Mouse (Mus musculus) heart, adult 2 months (tissue): ENCODE measurements around the gene Pcsk5. TPM values are rescaled to one million over a fixed set of nuclear protein-coding genes. Genes with fewer than 3 reads are reported as not detected.

ENCODE experiments used
- DNase-seq, 2 experiments: peaks; one replicate each; pipeline ENCODE4 v3.0.0; 2021
- H3K27ac ChIP-seq: fragments of 200-600 bp; 2 replicates; pipeline ENCODE4 v1.8.1; 2022
- H3K27me3 ChIP-seq: fragments of 200-500 bp; 2 replicates; pipeline ENCODE4 v1.6.1; 2012; ENCODE audit warnings: mild to moderate bottlenecking, low read length, inconsistent platforms, mixed read lengths; ENCODE audit not compliant: control insufficient read depth, insufficient read depth
- H3K36me3 ChIP-seq: fragments of 200-500 bp; 2 replicates; pipeline ENCODE4 v1.6.1; 2012; ENCODE audit warnings: low read length, inconsistent platforms; ENCODE audit not compliant: control insufficient read depth, insufficient read depth
- H3K4me1 ChIP-seq: fragments of 200-500 bp; 2 replicates; pipeline ENCODE4 v1.6.1; 2011; ENCODE audit warnings: low read length; ENCODE audit not compliant: control insufficient read depth, insufficient read depth
- H3K4me3 ChIP-seq: fragments of 200-600 bp; 2 replicates; pipeline ENCODE4 v1.8.1; 2022
- H3K79me2 ChIP-seq: fragments of 200-500 bp; replicated peaks from 2 replicates; pipeline ENCODE4 v1.6.1; 2012; ENCODE audit warnings: mild to moderate bottlenecking, inconsistent platforms, low read length, moderate library complexity, mixed read lengths; ENCODE audit not compliant: control insufficient read depth, insufficient read depth
- H3K9ac ChIP-seq: fragments of 200-500 bp; 2 replicates; pipeline ENCODE4 v1.6.1; 2012; ENCODE audit warnings: low read depth, mild to moderate bottlenecking, control low read depth, inconsistent platforms, low read length, mixed read lengths
- CTCF ChIP-seq: fragments of 200-600 bp; IDR thresholded peaks from 2 replicates; pipeline ENCODE4 v1.8.1; 2022; ENCODE audit warnings: antibody characterized with exemption, mild to moderate bottlenecking, moderate library complexity
- EP300 ChIP-seq: fragments of 200-500 bp; IDR thresholded peaks from 2 replicates; pipeline ENCODE4 v1.6.1; 2011; ENCODE audit warnings: low read depth, low read length, control low read depth; ENCODE audit not compliant: insufficient read depth
- POLR2A ChIP-seq: fragments of 200-500 bp; IDR thresholded peaks from 2 replicates; pipeline ENCODE4 v1.6.1; 2011; ENCODE audit warnings: mild to moderate bottlenecking, low read depth, low read length, control low read depth; ENCODE audit not compliant: insufficient read depth
- WGBS: fragments of 180-500 bp; shearing (Covaris S2); methylation state at CpG from one replicate; pipeline ENCODE4 v1.1.7; 2018; 5-methylcytosine and 5-hydroxymethylcytosine counted together
- intact Hi-C: fragments of 180-260 bp; cut with DNase I; formaldehyde crosslinking; loops from one replicate; pipeline ENCODE4 v1.15.1; 2025
- polyA plus RNA-seq: library from polyadenylated mRNA; depleted of rRNA; stranded (reverse); fragments of >200 nt; gene quantifications from 2 replicates; pipeline ENCODE4 v1.2.3, GENCODE M21; 2012
- total RNA-seq, 2 experiments: library from RNA; stranded (reverse); gene quantifications; 2 replicates each; pipeline ENCODE4 v1.2.3; 2021

The Pcsk5 gene
- total and polyA plus RNA-seq, 3 experiments = 1.5 to 2.8 (median 1.9) TPM

DNA sequence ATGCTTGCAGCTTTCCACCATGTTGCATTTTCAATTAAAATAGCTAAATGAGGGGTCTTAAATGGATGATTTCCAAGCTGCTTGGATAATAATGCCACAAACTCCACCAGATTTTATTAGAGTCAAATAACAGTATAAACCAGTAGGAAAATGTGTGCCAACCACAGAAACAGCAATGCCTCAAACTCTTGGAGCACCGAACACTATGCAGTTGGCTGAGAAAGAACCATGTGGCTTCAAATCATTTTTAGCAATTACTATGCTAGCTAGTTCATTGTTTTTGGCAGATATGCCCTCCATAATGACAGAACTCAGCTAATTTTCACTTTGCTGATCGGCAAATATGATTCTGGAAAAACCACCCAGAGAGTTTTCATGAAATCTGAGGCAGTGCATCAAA lies 92.1 kb downstream of the Pcsk5 start:
- Histone ChIP-seq H3K4me1 (no peaks in the 10 kb centered on the region), H3K27me3 (no peaks in the 10 kb centered on the region), H3K36me3 (no peaks in the 10 kb centered on the region), H3K27ac (no peak overlapping the region), H3K79me2 (no peaks in the 10 kb centered on the region), H3K4me3 (no peak overlapping the region), H3K9ac (no peak overlapping the region)
- intact Hi-C loops = no loop called here
- no peak for DNase-seq
- TF ChIP-seq POLR2A = no peak
- TF ChIP-seq CTCF = no peak
- TF ChIP-seq EP300 = no peak
- WGBS = 88% methylated on average over 2 of the region's 2 CpGs

DNA sequence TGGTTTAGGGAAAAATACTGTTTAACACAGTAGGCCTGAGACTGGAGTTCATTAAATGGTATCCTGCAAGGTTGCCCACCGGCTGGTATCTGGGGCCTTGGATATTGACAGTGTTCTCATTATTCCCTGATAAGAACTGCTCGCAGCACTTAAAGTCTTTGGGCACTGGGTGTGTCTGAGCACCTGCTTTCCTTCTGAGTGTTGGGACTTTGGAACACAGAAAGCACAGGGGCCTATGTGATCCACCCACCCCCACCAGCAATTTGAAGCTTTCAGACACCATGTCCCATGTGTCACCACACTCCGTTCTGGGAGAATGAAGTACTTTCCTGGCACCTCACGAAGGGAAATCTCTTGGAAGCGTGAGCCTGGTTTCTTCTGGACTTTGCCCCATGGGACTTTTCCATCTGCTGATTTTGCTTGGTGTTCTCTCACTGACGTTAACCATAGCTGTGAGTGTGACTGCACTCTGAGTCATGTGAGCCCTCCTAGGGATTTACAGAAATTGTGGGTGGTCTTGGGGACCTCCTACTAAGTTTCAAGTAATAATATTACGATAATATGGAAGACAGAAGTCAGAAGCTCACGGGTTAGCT lies 92.9 kb downstream of the Pcsk5 start:
- Histone ChIP-seq H3K27ac (no peak overlapping the region), H3K4me1 (no peaks in the 10 kb centered on the region), H3K4me3 (no peak overlapping the region), H3K9ac (no peak overlapping the region), H3K36me3 (no peaks in the 10 kb centered on the region), H3K27me3 (no peaks in the 10 kb centered on the region), H3K79me2 (no peaks in the 10 kb centered on the region)
- TF ChIP-seq EP300 = no peak
- TF ChIP-seq CTCF = no peak
- no peak for TF ChIP-seq POLR2A
- WGBS = 62% methylated on average over 8 of the region's 8 CpGs
- peak in 1 of 2 experiments; percentile 4 for DNase-seq
- intact Hi-C loops = no loop called here

DNA sequence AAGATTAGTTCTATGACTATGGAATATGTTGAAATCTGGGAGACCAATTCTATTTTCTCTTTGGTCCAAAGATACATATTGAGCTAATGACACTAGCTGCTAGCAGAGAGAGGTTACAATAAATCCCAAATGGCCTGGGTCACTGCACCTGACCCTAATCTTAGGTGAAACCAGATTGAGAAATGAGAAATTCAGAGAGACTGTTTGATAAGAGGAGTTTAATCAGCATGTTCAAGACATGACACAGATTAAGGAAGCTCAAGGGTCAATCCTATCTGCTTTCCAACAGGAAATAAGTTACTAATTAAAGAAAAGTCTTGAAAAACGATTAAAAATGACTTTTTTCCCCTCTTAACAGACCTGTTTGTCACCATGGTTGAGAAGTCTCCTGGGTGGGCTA lies 96.0 kb downstream of the Pcsk5 start:
- Histone ChIP-seq H3K4me1 (no peaks in the 10 kb centered on the region), H3K27me3 (no peaks in the 10 kb centered on the region), H3K27ac (no peak overlapping the region), H3K4me3 (no peak overlapping the region), H3K9ac (no peak overlapping the region), H3K79me2 (no peaks in the 10 kb centered on the region), H3K36me3 (no peaks in the 10 kb centered on the region)
- intact Hi-C loops = no loop called here
- TF ChIP-seq EP300 = no peak
- TF ChIP-seq CTCF = no peak
- no peak for TF ChIP-seq POLR2A
- no peak for DNase-seq
- 13% methylated on average over 1 of the region's 1 CpGs for WGBS

DNA sequence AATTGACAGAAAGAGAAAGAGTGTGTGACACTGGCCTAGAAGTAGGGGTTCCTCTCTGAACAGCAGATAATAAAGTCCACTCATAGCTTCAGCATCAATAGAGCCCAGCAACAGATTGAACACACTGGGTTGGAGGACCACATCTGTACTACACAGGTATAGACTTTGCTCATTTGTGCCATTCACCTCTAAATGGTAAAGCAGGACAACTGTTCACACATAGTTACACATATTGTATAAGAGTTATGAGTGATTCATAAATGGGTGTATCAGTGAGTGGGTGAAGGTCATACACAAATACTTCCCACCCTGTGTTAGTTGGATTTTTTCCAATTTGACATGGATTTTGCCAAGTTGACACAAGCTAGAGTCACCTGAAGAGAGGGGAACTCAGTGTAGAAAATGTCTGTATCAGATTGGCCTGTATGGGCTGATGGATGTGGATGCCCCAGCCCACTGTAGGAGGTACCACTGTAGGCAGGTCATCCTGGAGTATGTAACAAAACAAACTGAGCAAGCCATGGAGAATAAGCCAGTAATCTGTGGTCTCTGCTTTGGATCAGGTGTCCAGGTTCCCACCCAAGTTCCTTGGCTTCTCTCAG lies 104.7 kb downstream of the Pcsk5 start:
- Histone ChIP-seq H3K9ac (no peak overlapping the region), H3K36me3 (no peaks in the 10 kb centered on the region), H3K27ac (no peak overlapping the region), H3K27me3 (no peaks in the 10 kb centered on the region), H3K4me3 (no peak overlapping the region), H3K4me1 (no peaks in the 10 kb centered on the region), H3K79me2 (no peaks in the 10 kb centered on the region)
- no peak for TF ChIP-seq EP300
- TF ChIP-seq POLR2A = no peak
- no peak for TF ChIP-seq CTCF
- DNase-seq = no peak
- intact Hi-C loops = no loop called here

DNA sequence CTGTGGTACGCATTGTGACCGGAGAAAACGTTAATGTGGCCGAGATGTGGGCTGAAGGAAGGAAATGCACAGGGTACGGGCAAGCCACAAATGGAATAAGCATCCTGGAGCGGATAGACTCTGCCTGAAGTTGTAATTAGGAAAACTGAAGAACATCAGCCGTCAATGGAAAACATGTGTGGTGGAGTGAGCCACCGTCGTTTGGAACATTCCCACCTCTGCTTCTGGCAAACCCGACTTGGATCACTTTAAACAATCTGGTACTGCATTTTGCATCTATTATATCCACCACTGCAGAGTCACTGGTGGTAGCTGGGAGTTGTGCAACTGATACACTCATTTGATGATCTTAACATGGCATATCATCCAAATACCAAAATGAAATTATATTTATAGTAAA lies 120.4 kb downstream of the Pcsk5 start:
- Histone ChIP-seq H3K4me1 (no peaks in the 10 kb centered on the region), H3K36me3 (no peaks in the 10 kb centered on the region), H3K27me3 (no peaks in the 10 kb centered on the region), H3K9ac (no peak overlapping the region), H3K4me3 (no peak overlapping the region), H3K27ac (no peak overlapping the region), H3K79me2 (no peaks in the 10 kb centered on the region)
- intact Hi-C loops = no loop called here
- WGBS = 74% methylated on average over 10 of the region's 10 CpGs
- no peak for TF ChIP-seq POLR2A
- TF ChIP-seq CTCF = no peak
- no peak for TF ChIP-seq EP300
- DNase-seq = no peak

DNA sequence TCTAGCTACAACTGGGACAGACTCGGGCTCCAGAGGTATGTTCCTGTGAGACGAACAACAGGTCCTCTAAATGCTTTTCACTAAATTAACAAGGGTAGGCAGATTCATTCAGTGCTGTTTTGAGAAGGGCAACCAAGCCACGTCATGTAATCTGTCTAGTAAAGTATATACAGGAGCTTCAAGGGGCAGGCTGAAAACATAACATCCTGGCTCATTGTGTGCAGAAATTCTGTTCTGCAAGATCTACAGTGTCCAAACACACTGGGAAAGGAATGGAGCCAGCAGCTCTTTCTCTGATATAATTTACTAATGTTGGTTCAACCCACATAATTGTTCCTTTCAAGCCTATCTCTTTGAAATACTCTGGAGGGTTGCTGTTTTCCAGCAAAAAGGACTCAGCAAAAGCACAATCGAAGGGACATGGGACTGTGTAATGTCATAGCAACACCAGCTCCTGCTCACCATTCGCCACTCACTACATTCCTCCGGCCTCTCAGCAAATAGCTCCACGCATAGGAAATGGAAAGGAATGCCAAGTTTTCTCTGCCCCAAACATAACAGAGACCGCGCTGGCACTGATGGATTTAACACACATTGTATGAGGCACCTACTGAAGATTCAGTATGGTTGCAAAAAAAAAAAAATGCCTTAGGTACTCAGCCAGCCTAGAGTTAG lies 122.0 kb downstream of the Pcsk5 start:
- Histone ChIP-seq H3K4me3 (no peak overlapping the region), H3K36me3 (no peaks in the 10 kb centered on the region), H3K27me3 (no peaks in the 10 kb centered on the region), H3K27ac (no peak overlapping the region), H3K79me2 (no peaks in the 10 kb centered on the region), H3K4me1 (no peaks in the 10 kb centered on the region), H3K9ac (no peak overlapping the region)
- no peak for TF ChIP-seq POLR2A
- TF ChIP-seq EP300 = no peak
- TF ChIP-seq CTCF = no peak
- no peak for DNase-seq
- intact Hi-C loops = no loop called here
- WGBS = 27% methylated on average over 9 of the region's 9 CpGs
